Mouse (Mus musculus): Measurements from ENCODE around the gene Lkaaear1.

The Lkaaear1 gene

DNA sequence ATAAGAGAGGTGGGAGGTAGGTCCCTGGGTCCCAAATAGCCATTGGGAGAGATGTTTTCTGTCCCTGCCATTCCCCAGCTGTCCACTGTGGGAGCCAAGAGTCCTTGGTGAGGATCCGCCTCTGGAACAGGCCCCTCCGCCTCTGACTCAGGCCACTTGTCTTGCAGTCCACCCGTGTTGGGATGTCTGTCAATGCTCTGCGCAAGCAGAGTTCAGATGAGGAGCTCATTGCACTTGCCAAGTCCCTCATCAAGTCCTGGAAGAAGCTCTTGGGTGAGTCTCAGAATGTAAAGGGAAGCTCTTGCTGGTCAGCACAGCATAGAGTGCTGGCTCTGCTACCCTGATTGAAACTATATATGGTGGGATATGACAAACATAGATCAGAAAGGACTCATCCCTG is 14.9 kb downstream of the Lkaaear1 start:
- no peak for DNase-seq (ENCODE audit: low read depth, low spot score)

DNA sequence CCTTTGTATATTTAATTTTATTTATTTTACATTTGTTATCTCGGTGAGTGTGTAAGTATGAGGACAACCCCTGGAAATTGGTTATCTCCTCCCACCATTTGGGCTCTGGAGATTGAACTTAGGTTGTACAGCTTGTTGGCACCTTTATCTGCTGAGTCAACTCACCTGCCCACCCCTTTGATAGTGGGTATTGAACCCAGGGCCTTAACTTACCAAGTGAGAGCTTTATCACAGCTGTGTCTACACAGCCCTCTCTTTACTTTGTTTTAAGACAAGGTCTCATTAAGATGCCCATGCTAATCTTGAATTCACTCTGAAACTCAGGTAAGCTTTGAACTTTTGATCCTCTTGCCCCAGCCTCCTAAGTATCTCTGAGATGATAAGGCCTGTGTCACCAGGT is 16.3 kb downstream of the Lkaaear1 start:
- no peak for DNase-seq (ENCODE audit: low read depth, low spot score)

DNA sequence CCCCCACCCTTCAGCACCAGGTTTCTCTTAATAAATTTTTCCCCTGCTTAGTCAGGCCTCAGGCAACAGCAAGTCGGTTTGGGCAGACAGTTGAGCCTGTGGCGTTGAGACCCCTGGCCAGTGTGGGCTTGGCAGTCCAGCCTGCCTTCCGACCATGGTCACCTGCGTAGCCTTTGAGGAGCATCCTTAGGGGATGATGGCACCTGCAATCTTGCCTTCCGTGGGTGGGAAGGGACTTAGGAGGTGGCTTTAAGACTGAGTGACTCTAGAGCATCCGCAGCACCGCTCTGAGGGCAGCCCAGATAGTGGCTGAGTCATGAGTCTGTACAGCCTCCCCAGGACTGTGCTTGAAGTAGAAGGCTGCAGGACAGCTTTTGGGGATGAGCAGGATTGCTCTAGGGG is 17.5 kb downstream of the Lkaaear1 start:
- no peak for DNase-seq (ENCODE audit: low read depth, low spot score)

GRCm38 (mm10) chr2:181679951-181680715 is 18.1 kb downstream of the Lkaaear1 start, which contains the start of gene Tcea2:
Gene Tcea2, plus strand, starts transcription at chr2:181680310.
- no peak for DNase-seq (ENCODE audit: low read depth, low spot score)

GRCm38 (mm10) chr2:181678780-181679179 is 19.5 kb downstream of the Lkaaear1 start:
- no peak for DNase-seq (ENCODE audit: low read depth, low spot score)

GRCm38 (mm10) chr2:181677755-181678098 is 20.5 kb downstream of the Lkaaear1 start:
- no peak for DNase-seq (ENCODE audit: low read depth, low spot score)

GRCm38 (mm10) chr2:181677096-181677754 is 21.0 kb downstream of the Lkaaear1 start:
- no peak for DNase-seq (ENCODE audit: low read depth, low spot score)

DNA sequence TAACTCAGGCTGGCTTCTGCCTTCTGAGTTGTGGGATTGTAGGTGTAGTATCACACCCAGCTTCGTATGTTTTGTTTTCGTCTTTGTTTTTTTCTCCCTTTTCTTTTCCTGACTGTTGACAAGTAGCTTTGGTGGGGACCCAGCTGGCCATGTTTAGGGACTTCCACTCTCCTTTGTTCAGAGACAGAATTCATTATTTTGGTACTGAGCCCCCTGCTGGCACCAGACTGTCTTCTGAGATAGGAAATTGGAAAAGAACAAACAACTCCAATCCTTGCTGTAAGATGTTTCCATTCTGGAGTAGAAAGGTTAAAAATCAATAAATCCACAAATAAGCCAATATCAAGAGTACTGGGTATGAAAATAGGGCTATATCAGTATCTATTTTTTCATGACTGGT is 21.8 kb downstream of the Lkaaear1 start:
- DNase-seq (ENCODE audit: low read depth, low spot score) = no peak

DNA sequence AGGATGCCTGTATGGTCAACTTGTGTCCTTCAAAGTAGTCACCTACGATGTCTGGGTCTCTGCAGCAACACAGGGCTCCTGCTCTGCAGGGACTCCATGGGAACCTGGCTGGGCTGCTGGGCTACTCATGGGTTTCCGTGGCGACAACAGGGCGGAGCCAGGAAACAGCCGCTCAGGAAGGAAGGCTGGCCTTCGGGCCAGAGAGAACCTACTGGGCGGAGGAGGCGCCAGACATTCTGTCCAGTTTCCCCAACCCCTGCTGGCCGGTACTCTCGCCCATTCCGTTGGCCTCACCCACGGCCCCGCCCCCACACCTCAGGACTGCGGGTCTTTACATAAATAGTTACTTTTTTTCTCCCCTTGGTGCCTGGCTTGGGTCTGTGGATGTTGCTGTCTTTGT is 22.8 kb downstream of the Lkaaear1 start:
- no peak for DNase-seq (ENCODE audit: low read depth, low spot score)

GRCm38 (mm10) chr2:181674934-181675333 is 23.3 kb downstream of the Lkaaear1 start:
- no peak for DNase-seq (ENCODE audit: low read depth, low spot score)

GRCm38 (mm10) chr2:181673501-181673900 is 24.7 kb downstream of the Lkaaear1 start:
- no peak for DNase-seq (ENCODE audit: low read depth, low spot score)

GRCm38 (mm10) chr2:181671984-181672383 is 26.3 kb downstream of the Lkaaear1 start:
- no peak for DNase-seq (ENCODE audit: low read depth, low spot score)

GRCm38 (mm10) chr2:181671326-181671725 is 26.9 kb downstream of the Lkaaear1 start, which contains the start of gene Sox18:
Gene Sox18, minus strand, starts transcription at chr2:181671640.
- DNase-seq (ENCODE audit: low read depth, low spot score) = no peak

DNA sequence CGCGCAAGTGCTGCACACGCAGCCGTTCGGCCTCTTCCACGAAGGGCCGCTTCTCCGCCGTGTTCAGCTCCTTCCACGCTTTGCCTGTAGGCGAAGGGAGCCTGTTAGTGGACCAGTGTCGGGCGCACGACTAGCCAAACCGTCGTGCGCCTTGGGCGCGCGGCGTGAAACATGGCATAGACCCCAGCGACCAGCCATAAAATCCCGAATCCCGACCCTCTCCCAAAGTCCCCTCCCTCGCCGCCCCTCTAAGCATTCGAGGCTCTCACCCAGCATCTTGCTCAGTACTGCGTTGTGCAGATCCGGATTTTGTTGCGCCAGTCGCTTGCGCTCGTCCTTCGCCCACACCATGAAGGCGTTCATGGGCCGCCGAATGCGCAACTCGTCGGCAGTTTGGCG is 27.3 kb downstream of the Lkaaear1 start:
- DNase-seq (ENCODE audit: low read depth, low spot score) = no peak

DNA sequence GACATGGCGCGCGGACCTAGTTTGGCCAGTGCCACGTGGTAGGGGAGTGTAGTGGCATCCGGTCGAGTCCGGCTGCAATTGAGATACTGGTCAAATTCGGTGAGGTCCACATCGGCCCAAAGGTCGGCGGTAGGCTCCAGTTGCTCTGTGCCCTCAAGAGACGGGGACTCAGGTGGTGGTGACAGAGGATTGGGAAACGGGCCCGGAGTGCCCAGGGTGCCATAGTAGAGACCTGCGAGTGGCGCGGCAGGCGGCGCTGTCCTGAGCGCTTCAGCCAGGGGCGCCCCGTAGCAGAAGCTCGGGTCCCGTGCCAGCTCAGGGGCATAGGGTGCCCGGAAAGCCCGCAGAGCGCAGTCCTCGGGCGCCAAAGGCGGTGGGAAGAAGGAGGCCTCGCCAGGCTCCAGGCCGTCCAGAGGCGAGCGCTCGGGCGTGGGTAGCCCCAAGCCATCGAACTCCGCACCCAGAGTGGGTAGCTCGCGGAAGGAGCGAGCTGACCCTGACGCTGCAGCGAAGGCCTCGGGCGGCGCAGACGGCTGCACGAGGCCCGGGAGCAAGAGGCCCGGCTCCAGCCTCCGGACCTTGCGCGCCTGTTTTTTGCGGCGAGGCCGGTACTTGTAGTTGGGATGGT is 27.8 kb downstream of the Lkaaear1 start:
- no peak for DNase-seq (ENCODE audit: low read depth, low spot score)

DNA sequence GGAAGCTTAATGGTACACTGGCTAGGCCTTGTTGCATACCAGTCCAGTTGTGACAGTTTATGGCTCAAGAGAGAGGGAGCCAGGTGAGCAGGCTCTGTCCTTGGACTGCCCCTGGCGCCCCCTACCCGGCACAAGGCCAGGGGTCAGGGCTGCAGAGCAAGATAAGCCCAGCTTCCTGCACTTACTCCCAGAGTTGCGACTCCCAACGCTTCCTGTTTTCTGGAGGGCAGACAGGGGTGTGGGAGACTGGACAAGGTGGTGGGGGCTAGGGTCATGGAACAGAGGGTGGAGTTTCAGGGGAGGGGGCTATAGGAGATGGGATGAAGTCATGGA is 35.0 kb downstream of the Lkaaear1 start:
- no peak for DNase-seq (ENCODE audit: low read depth, low spot score)

DNA sequence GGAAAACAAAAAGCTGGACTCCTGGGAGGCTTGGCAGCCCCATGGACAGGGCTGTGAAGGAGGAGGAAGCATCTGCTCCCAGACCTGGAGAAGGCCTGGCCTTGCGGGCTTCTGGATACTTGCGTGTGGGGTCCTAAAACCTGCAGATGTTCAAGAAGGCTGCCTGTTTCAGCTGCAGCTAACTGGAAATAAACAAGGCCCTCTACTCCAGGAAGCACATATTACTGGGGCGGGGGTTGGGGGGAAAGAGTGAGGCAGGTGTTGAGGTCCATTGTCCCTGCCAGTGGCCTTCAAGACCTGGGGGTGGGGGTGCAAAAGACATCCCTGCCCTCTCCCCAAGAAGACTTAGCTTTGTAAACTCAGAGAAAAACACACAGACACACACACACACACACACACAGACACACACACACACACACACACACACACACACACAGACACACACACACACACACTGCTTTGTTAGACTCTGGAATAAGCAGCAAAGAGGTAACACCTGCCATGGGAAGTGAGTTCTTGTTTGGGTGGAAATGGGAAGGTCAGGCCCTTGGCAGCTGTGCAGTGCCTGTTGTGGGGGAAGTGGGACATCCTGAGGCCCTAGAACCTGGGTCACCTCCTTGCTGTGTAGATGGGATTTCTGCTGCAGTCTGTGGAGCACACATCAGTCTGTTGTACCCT is 35.5 kb downstream of the Lkaaear1 start:
- no peak for DNase-seq (ENCODE audit: low read depth, low spot score)

DNA sequence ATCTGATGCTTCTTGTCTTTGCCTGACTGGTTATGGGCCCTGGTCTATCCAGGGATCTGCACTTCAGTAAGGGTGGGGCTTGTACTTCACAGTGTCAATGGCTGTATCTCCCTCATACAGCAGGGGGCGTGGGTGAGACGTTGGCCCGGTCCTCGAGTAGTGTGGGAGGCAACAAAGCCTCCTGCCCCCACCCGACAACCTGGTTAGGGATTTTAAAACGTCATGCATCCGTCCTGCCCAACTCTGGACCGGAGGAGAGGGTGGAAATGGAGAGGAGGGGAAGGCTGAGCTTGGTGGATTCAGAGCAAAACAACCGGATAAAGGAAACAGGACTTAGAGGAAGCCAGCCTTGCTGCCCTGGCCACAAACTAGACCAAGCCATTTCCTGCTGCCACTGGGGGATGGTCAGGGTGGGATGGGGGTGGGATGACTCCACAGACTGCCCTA is 38.6 kb downstream of the Lkaaear1 start:
- no peak for DNase-seq (ENCODE audit: low read depth, low spot score)

- no peak for DNase-seq (ENCODE audit: low read depth, low spot score)
Observed at GRCm38 (mm10) chr2:181658930-181659555, 39.2 kb downstream of the Lkaaear1 start.

- no peak for DNase-seq (ENCODE audit: low read depth, low spot score)
Observed at GRCm38 (mm10) chr2:181658528-181658927, 39.7 kb downstream of the Lkaaear1 start.

- no peak for DNase-seq (ENCODE audit: low read depth, low spot score)
Observed at GRCm38 (mm10) chr2:181657441-181657840, 40.8 kb downstream of the Lkaaear1 start.

- no peak for DNase-seq (ENCODE audit: low read depth, low spot score)
Observed at GRCm38 (mm10) chr2:181656734-181657133, 41.5 kb downstream of the Lkaaear1 start, which contains the start of gene Gm29797. Gene Gm29797, plus strand, starts transcription at chr2:181657034.
